Mouse (Mus musculus) thymus, postnatal 14 days (tissue): ENCODE results near the gene Rhox10.
A peak's percentile ranks its signal among the peaks of the same experiment; 100 is the strongest.
"Not testable (repeated sequence)": the region's sequence is repeated elsewhere in the genome, so short reads cannot be mapped to it uniquely, and the experiment has no call there.

Experiments
- DNase-seq: peaks from one replicate; pipeline ENCODE4 v3.0.0; 2021

Gene Rhox10

GRCm38 (mm10) chrX:38066175-38066574 lies at the start of gene Rhox10:
TSS of gene Rhox10 (plus strand) at chrX:38066475.
- no peak for DNase-seq

GRCm38 (mm10) chrX:38018597-38018996 lies 47.7 kb upstream of the Rhox10 start, which contains the start of gene Btg1-ps1:
TSS of gene Btg1-ps1 (minus strand) at chrX:38018815.
- DNase-seq, result not testable (repeated sequence)

- DNase-seq, result no peak
These were observed 32.4 kb upstream of the Rhox10 start for GRCm38 (mm10) chrX:38033841-38034240.

- no peak for DNase-seq
These were observed 26.6 kb upstream of the Rhox10 start for GRCm38 (mm10) chrX:38039666-38040065.

GRCm38 (mm10) chrX:38043014-38043413 lies 23.3 kb upstream of the Rhox10 start, which contains the start of gene Btg1-ps2:
TSS of gene Btg1-ps2 (minus strand) at chrX:38043114.
- DNase-seq, result not testable (repeated sequence)

GRCm38 (mm10) chrX:38061544-38061943 lies 4.7 kb upstream of the Rhox10 start:
- DNase-seq, result no peak

- DNase-seq, result peak; percentile 18
These were observed 18.0 kb downstream of the Rhox10 start for GRCm38 (mm10) chrX:38084226-38084625.

- DNase-seq, result no peak
These were observed 18.8 kb downstream of the Rhox10 start, which contains the start of gene Rhox11 for GRCm38 (mm10) chrX:38085041-38085440. TSS of gene Rhox11 (minus strand) at chrX:38085141.

- DNase-seq, result no peak
These were observed 44.5 kb downstream of the Rhox10 start, which contains the start of gene Rhox12 for GRCm38 (mm10) chrX:38110807-38111206. TSS of gene Rhox12 (minus strand) at chrX:38110907.

GRCm38 (mm10) chrX:38120982-38121381 lies 54.7 kb downstream of the Rhox10 start, which contains the start of gene Rhox13:
TSS of gene Rhox13 (plus strand) at chrX:38121219.
- no peak for DNase-seq
